Mouse (Mus musculus) thymus, adult 2 months (tissue): ENCODE data around the gene Cd63.

Source experiments
- CTCF ChIP-seq: fragments of 200-500 bp; IDR thresholded peaks from 2 replicates; pipeline ENCODE4 v1.5.1; 2012; ENCODE audit warnings: mild to moderate bottlenecking, control low read depth, low read length, moderate library complexity, borderline replicate concordance; ENCODE audit not compliant: control insufficient read depth, poor library complexity, insufficient read depth; ENCODE audit errors: extremely low read depth
- POLR2A ChIP-seq: fragments of 200-500 bp; IDR thresholded peaks from 2 replicates; pipeline ENCODE4 v1.6.1; 2012; ENCODE audit warnings: mild to moderate bottlenecking, low read length, control low read depth, moderate library complexity; ENCODE audit not compliant: control insufficient read depth, poor library complexity, insufficient read depth; ENCODE audit errors: extremely low read depth

DNA sequence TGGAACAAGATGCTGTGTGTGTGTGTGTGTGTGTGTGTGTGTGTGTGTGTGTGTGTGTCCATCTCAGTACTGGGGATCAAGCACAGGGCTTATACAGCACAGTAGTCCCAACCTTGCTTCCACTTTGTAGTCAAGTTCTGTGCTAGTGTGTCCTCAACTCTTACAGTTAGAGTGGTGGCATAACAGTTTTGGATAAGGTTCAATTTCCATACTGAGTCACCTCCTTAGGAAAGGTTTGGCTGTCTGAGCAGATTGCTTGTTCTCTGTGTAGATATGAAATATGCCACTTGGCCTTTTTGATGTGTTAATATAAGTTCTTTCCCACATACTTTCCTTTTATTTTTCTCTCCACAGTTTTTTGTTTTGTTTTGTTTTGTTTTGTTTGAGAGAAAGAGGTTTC is 22.5 kb upstream of the Cd63 start:
- TF ChIP-seq POLR2A, result no peak
- no peak for TF ChIP-seq CTCF
